Mouse (Mus musculus) thymus, adult 2 months (tissue): Measurements from ENCODE around the gene Ms4a6d.

ENCODE experiments used
- CTCF ChIP-seq: fragments of 200-500 bp; IDR thresholded peaks from 2 replicates; pipeline ENCODE4 v1.5.1; 2012; ENCODE audit warnings: mild to moderate bottlenecking, control low read depth, low read length, moderate library complexity, borderline replicate concordance; ENCODE audit not compliant: control insufficient read depth, poor library complexity, insufficient read depth; ENCODE audit errors: extremely low read depth
- POLR2A ChIP-seq: fragments of 200-500 bp; IDR thresholded peaks from 2 replicates; pipeline ENCODE4 v1.6.1; 2012; ENCODE audit warnings: mild to moderate bottlenecking, low read length, control low read depth, moderate library complexity; ENCODE audit not compliant: control insufficient read depth, poor library complexity, insufficient read depth; ENCODE audit errors: extremely low read depth

- no peak for TF ChIP-seq POLR2A
- TF ChIP-seq CTCF, result no peak
These were observed 29.7 kb downstream of the Ms4a6d start for GRCm38 (mm10) chr19:11574965-11575364.
